In genomic region chr6:146010093-146010764, GRCm38 (mm10) we compare ENCODE assay signal across 10 mouse cellular contexts.
DNase-seq lines count a peak whose midpoint lies in the region; ATAC-seq lines count a peak whose summit lies in the region.
"Had no signal": no experiment of that assay in that cellular context is flagged by ENCODE, and none has a peak within 500 bp of the region (broad histone marks: within the 10 kb centered on the region; RNA-seq: fewer than 3 reads in every experiment).

No protein-coding gene starts in this region.

- no peaks in the 10 kb centered on the region for H3K9me3 ChIP-seq in heart, embryonic 11.5 days (replicated peaks; ENCODE audit: control insufficient read depth, low read length)
- H3K9me3 ChIP-seq in kidney, embryonic 15.5 days (replicated peaks): no peaks in the 10 kb centered on the region
- H3K9me3 ChIP-seq in midbrain, embryonic 13.5 days: no peaks in the 10 kb centered on the region

- ATAC-seq in heart, embryonic 11.5 days (replicated peaks; ENCODE audit: insufficient number of reproducible peaks, low FRiP score, low TSS enrichment): no peak
- ATAC-seq in kidney, embryonic 15.5 days (replicated peaks; ENCODE audit: low FRiP score): peak; percentile 76
- peak; percentile 41; the same call in 1 of the 2 replicates for ATAC-seq in midbrain, embryonic 13.5 days

- H3K4me2 ChIP-seq in heart, embryonic 11.5 days: no peak overlapping the region
- no peak overlapping the region for H3K4me2 ChIP-seq in kidney, embryonic 15.5 days
- no peak overlapping the region for H3K4me2 ChIP-seq in midbrain, embryonic 13.5 days (replicated peaks)

- no peak overlapping the region for H3K27ac ChIP-seq in heart, embryonic 11.5 days (ENCODE audit: low read depth, low read length)
- peak overlapping the region; percentile 9; the same call in 1 of the 2 replicates for H3K27ac ChIP-seq in kidney, embryonic 15.5 days
- H3K27ac ChIP-seq in midbrain, embryonic 13.5 days: 0 out of 2 replicates have a peak overlapping the region, but pooled peaks have one; percentile 37
- H3K27ac ChIP-seq: macrophage had no signal

- H3K4me3 ChIP-seq in heart, embryonic 11.5 days (ENCODE audit: low read depth, low read length): no peak overlapping the region
- no peak overlapping the region for H3K4me3 ChIP-seq in kidney, embryonic 15.5 days (replicated peaks)
- H3K4me3 ChIP-seq in midbrain, embryonic 13.5 days (replicated peaks): no peak overlapping the region

- peak; percentile 97 for DNase-seq in heart, adult 11 months
- peak; percentile 68 to 71 for DNase-seq in cerebellum, postnatal 10 days
- DNase-seq in heart, adult 8-10 months (ENCODE audit: low spot score): peak; percentile 68
- no peak for DNase-seq in thymus, postnatal 25 days
- DNase-seq in T-cell, adult 2 months (ENCODE audit: low spot score): no peak

- H3K27me3 ChIP-seq in heart, embryonic 11.5 days (ENCODE audit: control insufficient read depth, insufficient read depth, low read length): no peaks in the 10 kb centered on the region
- H3K27me3 ChIP-seq in kidney, embryonic 15.5 days: no peaks in the 10 kb centered on the region
- no peaks in the 10 kb centered on the region; the same call in 1 of the 2 replicates for H3K27me3 ChIP-seq in midbrain, embryonic 13.5 days
- H3K27me3 ChIP-seq: CH12.LX had no signal

- 60% methylated on average over 12 of the region's 12 CpGs for WGBS in heart, embryonic 11.5 days (ENCODE audit: insufficient replicate concordance)
- 49% methylated on average over 12 of the region's 12 CpGs for WGBS in kidney, embryonic 15.5 days
- 55% methylated on average over 12 of the region's 12 CpGs for WGBS in midbrain, embryonic 13.5 days

- H3K4me1 ChIP-seq in heart, embryonic 11.5 days (ENCODE audit: control insufficient read depth, insufficient read depth, low read length): peaks cover 37% of the 10 kb centered on the region
- peaks cover 47% of the 10 kb centered on the region for H3K4me1 ChIP-seq in kidney, embryonic 15.5 days
- peaks cover 22% of the 10 kb centered on the region for H3K4me1 ChIP-seq in midbrain, embryonic 13.5 days (replicated peaks)

- H3K9ac ChIP-seq in heart, embryonic 11.5 days (ENCODE audit: low read depth, low read length): no peak overlapping the region
- peak overlapping the region; percentile 3; the same call in 1 of the 2 replicates for H3K9ac ChIP-seq in kidney, embryonic 15.5 days
- no peak overlapping the region for H3K9ac ChIP-seq in midbrain, embryonic 13.5 days (replicated peaks)

- H3K36me3 ChIP-seq in heart, embryonic 11.5 days (ENCODE audit: control insufficient read depth, insufficient read depth, low read length): no peaks in the 10 kb centered on the region
- H3K36me3 ChIP-seq in kidney, embryonic 15.5 days: no peaks in the 10 kb centered on the region
- H3K36me3 ChIP-seq in midbrain, embryonic 13.5 days: no peaks in the 10 kb centered on the region

Comparison
In these comparisons a context has a peak if more than half of its experiments do, and no peak if none do; other contexts are left out.
1. DNase-seq: peak in heart, adult 11 months (single experiment), cerebellum, postnatal 10 days (2 of 2) and heart, adult 8-10 months (single experiment); none in thymus, postnatal 25 days (single experiment) and T-cell, adult 2 months (single experiment).